Mouse (Mus musculus) testis, adult 2 months (tissue): ENCODE data around the gene Zmynd12. TPM values are rescaled to one million over a fixed set of nuclear protein-coding genes. Genes with fewer than 3 reads are reported as not detected.
A peak's percentile ranks its signal among the peaks of the same experiment; 100 is the strongest.

Experiments used
- H3K27ac ChIP-seq: fragments of 200-500 bp; 2 replicates; pipeline ENCODE4 v1.5.1; 2012; ENCODE audit warnings: low read depth, low read length; ENCODE audit not compliant: control insufficient read depth, insufficient read depth
- H3K27me3 ChIP-seq: fragments of 200-500 bp; 2 replicates; pipeline ENCODE4 v1.6.1; 2012; ENCODE audit warnings: mild to moderate bottlenecking, low read length, moderate library complexity; ENCODE audit not compliant: control insufficient read depth, insufficient read depth
- H3K36me3 ChIP-seq: fragments of 200-500 bp; 2 replicates; pipeline ENCODE4 v1.6.1; 2012; ENCODE audit warnings: mild to moderate bottlenecking, low read length; ENCODE audit not compliant: control insufficient read depth, insufficient read depth
- H3K4me1 ChIP-seq: fragments of 200-500 bp; 2 replicates; pipeline ENCODE4 v1.6.1; 2012; ENCODE audit warnings: low read length; ENCODE audit not compliant: control insufficient read depth, insufficient read depth
- H3K4me3 ChIP-seq: fragments of 200-500 bp; 2 replicates; pipeline ENCODE4 v1.5.1; 2012; ENCODE audit warnings: low read depth, mild to moderate bottlenecking, low read length, moderate library complexity, mixed read lengths; ENCODE audit not compliant: control insufficient read depth
- CTCF ChIP-seq: fragments of 200-500 bp; IDR thresholded peaks from 2 replicates; pipeline ENCODE4 v1.5.1; 2012; ENCODE audit warnings: low read depth, mild to moderate bottlenecking, inconsistent platforms, low read length, moderate library complexity; ENCODE audit not compliant: control insufficient read depth, insufficient read depth, insufficient replicate concordance
- POLR2A ChIP-seq: fragments of 200-500 bp; IDR thresholded peaks from 2 replicates; pipeline ENCODE4 v1.6.1; 2012; ENCODE audit warnings: low read depth, mild to moderate bottlenecking, inconsistent platforms, low read length, moderate library complexity; ENCODE audit not compliant: control insufficient read depth
- polyA plus RNA-seq: library from polyadenylated mRNA; depleted of rRNA; stranded (reverse); fragments of >200 nt; gene quantifications from 2 replicates; pipeline ENCODE4 v1.2.3, GENCODE M21; 2012

The Zmynd12 gene
- polyA plus RNA-seq, 1 experiment, result 89.5 TPM

- TF ChIP-seq POLR2A (no peak), CTCF (no peak)
- H3K27ac ChIP-seq, result no peak overlapping the region
- no peak overlapping the region for H3K4me3 ChIP-seq
- H3K27me3 ChIP-seq, result no peaks in the 10 kb centered on the region
- no peaks in the 10 kb centered on the region for H3K36me3 ChIP-seq
- peaks cover 13% of the 10 kb centered on the region for H3K4me1 ChIP-seq
These were observed 2.5 kb downstream of the Zmynd12 start for GRCm38 (mm10) chr4:119425077-119425476.

GRCm38 (mm10) chr4:119425601-119426000, 3.0 kb downstream of the Zmynd12 start:
- TF ChIP-seq POLR2A (no peak), CTCF (no peak)
- no peak overlapping the region for H3K27ac ChIP-seq
- H3K36me3 ChIP-seq, result no peaks in the 10 kb centered on the region
- no peak overlapping the region for H3K4me3 ChIP-seq
- H3K27me3 ChIP-seq, result no peaks in the 10 kb centered on the region
- H3K4me1 ChIP-seq, result peaks cover 13% of the 10 kb centered on the region

- H3K27ac ChIP-seq, result no peak overlapping the region
- H3K4me1 ChIP-seq, result peaks cover 6% of the 10 kb centered on the region
- H3K27me3 ChIP-seq, result no peaks in the 10 kb centered on the region
- no peak for TF ChIP-seq POLR2A
- no peak for TF ChIP-seq CTCF
- no peaks in the 10 kb centered on the region for H3K36me3 ChIP-seq
- H3K4me3 ChIP-seq, result peak overlapping the region; percentile 22; the same call in 1 of the 2 replicates
These were observed 5.1 kb downstream of the Zmynd12 start for GRCm38 (mm10) chr4:119427680-119428079.

GRCm38 (mm10) chr4:119430678-119431077, 8.1 kb downstream of the Zmynd12 start:
- Histone ChIP-seq H3K27me3 (no peaks in the 10 kb centered on the region), H3K36me3 (no peaks in the 10 kb centered on the region), H3K4me1 (no peaks in the 10 kb centered on the region), H3K27ac (no peak overlapping the region; the same call in 1 of the 2 replicates), H3K4me3 (no peak overlapping the region)
- TF ChIP-seq CTCF, result peak; percentile 48; the same call in 1 of the 2 replicates
- no peak for TF ChIP-seq POLR2A

- Histone ChIP-seq H3K27me3 (no peaks in the 10 kb centered on the region), H3K4me3 (no peak overlapping the region), H3K27ac (no peak overlapping the region), H3K36me3 (0 out of 2 replicates have a peak, but pooled peaks cover 1% of the 10 kb centered on the region), H3K4me1 (no peaks in the 10 kb centered on the region; the same call in 1 of the 2 replicates)
- TF ChIP-seq CTCF, result no peak
- TF ChIP-seq POLR2A, result no peak
These were observed 15.3 kb downstream of the Zmynd12 start for GRCm38 (mm10) chr4:119437936-119438335.

- no peaks in the 10 kb centered on the region for H3K27me3 ChIP-seq
- 0 out of 2 replicates have a peak, but pooled peaks cover 1% of the 10 kb centered on the region for H3K36me3 ChIP-seq
- H3K4me1 ChIP-seq, result no peaks in the 10 kb centered on the region; the same call in 1 of the 2 replicates
- no peak overlapping the region for H3K27ac ChIP-seq
- H3K4me3 ChIP-seq, result no peak overlapping the region
- TF ChIP-seq POLR2A, result no peak
- no peak for TF ChIP-seq CTCF
These were observed 19.2 kb downstream of the Zmynd12 start for GRCm38 (mm10) chr4:119441836-119442235.

- Histone ChIP-seq H3K27me3 (no peaks in the 10 kb centered on the region), H3K27ac (0 out of 2 replicates have a peak overlapping the region, but pooled peaks have one; percentile 17), H3K36me3 (0 out of 2 replicates have a peak, but pooled peaks cover 1% of the 10 kb centered on the region), H3K4me3 (no peak overlapping the region), H3K4me1 (no peaks in the 10 kb centered on the region)
- TF ChIP-seq CTCF (peak; percentile 6; the same call in 1 of the 2 replicates), POLR2A (peak; percentile 24; the same call in 1 of the 2 replicates)
These were observed 19.9 kb downstream of the Zmynd12 start for GRCm38 (mm10) chr4:119442539-119442938.
